Mouse (Mus musculus): ENCODE data around the gene Pax7.

DNA sequence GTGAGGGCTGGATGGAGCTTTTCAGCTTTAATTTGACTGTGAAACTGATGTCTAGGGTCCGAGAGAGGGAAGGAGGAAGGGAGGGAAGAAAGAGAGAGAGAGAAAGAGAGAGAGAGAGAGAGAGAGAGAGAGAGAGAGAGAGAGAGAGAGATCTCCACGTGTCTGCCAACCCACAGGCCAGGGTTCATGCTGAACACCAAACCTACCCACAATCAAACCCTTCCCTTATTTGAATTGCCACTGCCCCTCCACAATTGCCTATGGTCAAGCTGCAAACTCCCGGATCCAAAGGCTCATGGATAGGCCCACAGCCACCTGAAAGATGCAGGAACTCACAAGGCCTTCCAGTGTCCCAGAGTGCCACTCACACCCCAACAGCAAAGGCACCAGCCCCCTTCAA is 7.1 kb downstream of the Pax7 start:
- TF ChIP-seq POLR2A (IDR thresholded peaks at IDR 0.05; ENCODE audit: insufficient read length, low read depth) (no peak), MAX (IDR thresholded peaks at IDR 0.05; ENCODE audit: low read depth) (no peak), TCF3 (IDR thresholded peaks at IDR 0.05; ENCODE audit: insufficient read length, low read depth) (no peak)

Measured in myocyte (in vitro differentiated cells).